Mouse (Mus musculus) forebrain, embryonic 11.5 days (tissue): ENCODE results near the gene Pkm. TPM values are rescaled to one million over a fixed set of nuclear protein-coding genes. Genes with fewer than 3 reads are reported as not detected.
A peak's percentile ranks its signal among the peaks of the same experiment; 100 is the strongest.

ENCODE experiments used
- ATAC-seq: fragments of 200-750 bp; cut with Nextera tagmentation; replicated peaks from 2 replicates; pipeline ENCODE4 v1.8.0; 2017; ENCODE audit warnings: moderate TSS enrichment; ENCODE audit not compliant: low FRiP score
- DNase-seq: peaks from one replicate; pipeline ENCODE4 v3.0.0-alpha.2; 2017; ENCODE audit warnings: low spot score
- H3K27ac ChIP-seq: fragments of 300-500 bp; sonication (generic); 2 replicates; pipeline ENCODE4 v1.5.1; 2014; ENCODE audit warnings: low read depth, low read length
- H3K27me3 ChIP-seq: fragments of 300-500 bp; sonication (generic); 2 replicates; pipeline ENCODE4 v1.6.1; 2014; ENCODE audit warnings: mild to moderate bottlenecking, low read length, mixed read lengths; ENCODE audit not compliant: control insufficient read depth, insufficient read depth
- H3K36me3 ChIP-seq: fragments of 300-500 bp; sonication (generic); 2 replicates; pipeline ENCODE4 v1.6.1; 2014; ENCODE audit warnings: mild to moderate bottlenecking, low read length, moderate library complexity, mixed read lengths; ENCODE audit not compliant: control insufficient read depth, insufficient read depth
- H3K4me1 ChIP-seq: fragments of 300-500 bp; sonication (generic); replicated peaks from 2 replicates; pipeline ENCODE4 v1.6.1; 2014; ENCODE audit warnings: low read length, mixed read lengths; ENCODE audit not compliant: control insufficient read depth, insufficient read depth
- H3K4me2 ChIP-seq: fragments of 300-500 bp; sonication (generic); 2 replicates; pipeline ENCODE4 v1.6.1; 2014; ENCODE audit warnings: low read depth, mild to moderate bottlenecking, low read length, moderate library complexity, mixed read lengths; ENCODE audit not compliant: severe bottlenecking
- H3K4me3 ChIP-seq: fragments of 300-500 bp; sonication (generic); 2 replicates; pipeline ENCODE4 v1.5.1; 2014; ENCODE audit warnings: low read depth, low read length
- H3K9ac ChIP-seq: fragments of 300-500 bp; sonication (generic); 2 replicates; pipeline ENCODE4 v1.6.1; 2014; ENCODE audit warnings: low read length
- H3K9me3 ChIP-seq: fragments of 300-500 bp; sonication (generic); 2 replicates; pipeline ENCODE4 v1.6.1; 2016; ENCODE audit warnings: low read length, mixed read lengths; ENCODE audit not compliant: control insufficient read depth
- WGBS: fragments of 180-500 bp; shearing (Covaris S2); extraction: QIAGEN DNeasy Blood & Tissue Kit; methylation state at CpG from one replicate; pipeline ENCODE4 v1.1.7; 2014; 5-methylcytosine and 5-hydroxymethylcytosine counted together
- polyA plus RNA-seq: library from polyadenylated mRNA; unstranded; fragments of >200 nt; fragmentation: Nextera tagmentation; extraction: Ambion mirVana; gene quantifications from 2 replicates; pipeline ENCODE4 v1.2.1, GENCODE M21; 2014

Pkm gene
- polyA plus RNA-seq, 1 experiment from 2014 or later: 2,195 TPM

- DNase-seq (no peak), ATAC-seq (no peak)
Observed at GRCm38 (mm10) chr9:59669172-59669571, 13.0 kb downstream of the Pkm start.

GRCm38 (mm10) chr9:59672195-59672894, 16.2 kb downstream of the Pkm start:
- H3K4me2 ChIP-seq: no peak overlapping the region
- H3K9me3 ChIP-seq: no peaks in the 10 kb centered on the region
- no peak overlapping the region for H3K9ac ChIP-seq
- H3K36me3 ChIP-seq: peaks cover 46% of the 10 kb centered on the region
- no peak overlapping the region for H3K27ac ChIP-seq
- H3K4me3 ChIP-seq: no peak overlapping the region
- whole genome bisulfite sequencing: 90% methylated on average over 12 of the region's 12 CpGs
- H3K4me1 ChIP-seq: no peaks in the 10 kb centered on the region
- peak; percentile 45 for DNase-seq
- ATAC-seq: no peak
- no peaks in the 10 kb centered on the region for H3K27me3 ChIP-seq

More at GRCm38 (mm10) chr9:59669172-59669571, 13.0 kb downstream of the Pkm start:
- Histone ChIP-seq H3K4me2 (no peak overlapping the region), H3K36me3 (peaks cover 51% of the 10 kb centered on the region), H3K27me3 (no peaks in the 10 kb centered on the region), H3K4me3 (no peak overlapping the region), H3K4me1 (no peaks in the 10 kb centered on the region), H3K9ac (no peak overlapping the region), H3K9me3 (no peaks in the 10 kb centered on the region), H3K27ac (no peak overlapping the region)
- WGBS: 83% methylated on average over 4 of the region's 4 CpGs

GRCm38 (mm10) chr9:59673427-59673826, 17.3 kb downstream of the Pkm start:
- Histone ChIP-seq H3K27me3 (no peaks in the 10 kb centered on the region), H3K36me3 (peaks cover 41% of the 10 kb centered on the region), H3K27ac (no peak overlapping the region), H3K4me1 (no peaks in the 10 kb centered on the region), H3K4me3 (no peak overlapping the region), H3K9me3 (no peaks in the 10 kb centered on the region), H3K9ac (no peak overlapping the region), H3K4me2 (no peak overlapping the region)
- no peak for ATAC-seq
- 78% methylated on average over 2 of the region's 2 CpGs for WGBS
- no peak for DNase-seq

GRCm38 (mm10) chr9:59675598-59675997, 19.4 kb downstream of the Pkm start:
- H3K4me1 ChIP-seq: peaks cover 3% of the 10 kb centered on the region; the same call in 1 of the 2 replicates
- no peak overlapping the region for H3K9ac ChIP-seq
- no peaks in the 10 kb centered on the region for H3K9me3 ChIP-seq
- peaks cover 4% of the 10 kb centered on the region for H3K27me3 ChIP-seq
- 0 out of 2 replicates have a peak overlapping the region, but pooled peaks have one; percentile 6 for H3K27ac ChIP-seq
- DNase-seq (no peak), ATAC-seq (no peak)
- no peak overlapping the region for H3K4me3 ChIP-seq
- WGBS: 90% methylated on average over 14 of the region's 14 CpGs
- no peak overlapping the region for H3K4me2 ChIP-seq
- H3K36me3 ChIP-seq: peaks cover 33% of the 10 kb centered on the region

GRCm38 (mm10) chr9:59678313-59678712, 22.1 kb downstream of the Pkm start:
- H3K36me3 ChIP-seq: peaks cover 24% of the 10 kb centered on the region
- DNase-seq (no peak), ATAC-seq (no peak)
- 17% methylated on average over 1 of the region's 1 CpGs for WGBS
- peaks cover 3% of the 10 kb centered on the region; the same call in 1 of the 2 replicates for H3K4me1 ChIP-seq
- no peak overlapping the region for H3K4me3 ChIP-seq
- H3K9me3 ChIP-seq: no peaks in the 10 kb centered on the region
- peaks cover 13% of the 10 kb centered on the region for H3K27me3 ChIP-seq
- no peak overlapping the region for H3K4me2 ChIP-seq
- no peak overlapping the region for H3K9ac ChIP-seq
- no peak overlapping the region for H3K27ac ChIP-seq

GRCm38 (mm10) chr9:59679678-59680533, 23.7 kb downstream of the Pkm start, which contains the start of gene Gramd2:
Gene Gramd2, plus strand, starts transcription at chr9:59680144.
- H3K4me3 ChIP-seq: peak within 1 kb of the TSS; percentile 36
- H3K27ac ChIP-seq: no peak within 1 kb of the TSS
- ATAC-seq (peak; percentile 96), DNase-seq (peak; percentile 95)
- WGBS: under 1% methylated on average over 43 of the region's 47 CpGs
- H3K4me2 ChIP-seq: peak within 1 kb of the TSS; percentile 91
- peaks cover 3% of the 10 kb centered on the region; the same call in 1 of the 2 replicates for H3K4me1 ChIP-seq
- peaks cover 13% of the 10 kb centered on the region for H3K27me3 ChIP-seq
- peaks cover 10% of the 10 kb centered on the region for H3K36me3 ChIP-seq
- no peaks in the 10 kb centered on the region for H3K9me3 ChIP-seq
- H3K9ac ChIP-seq: peak within 1 kb of the TSS; percentile 57

- peaks cover 7% of the 10 kb centered on the region; the same call in 1 of the 2 replicates for H3K36me3 ChIP-seq
- H3K27ac ChIP-seq: no peak overlapping the region
- peak overlapping the region; percentile 91 for H3K4me2 ChIP-seq
- 10% methylated on average over 16 of the region's 16 CpGs for WGBS
- H3K9ac ChIP-seq: peak overlapping the region; percentile 57
- no peaks in the 10 kb centered on the region for H3K9me3 ChIP-seq
- H3K4me3 ChIP-seq: peak overlapping the region; percentile 36
- peaks cover 3% of the 10 kb centered on the region; the same call in 1 of the 2 replicates for H3K4me1 ChIP-seq
- peaks cover 13% of the 10 kb centered on the region for H3K27me3 ChIP-seq
- ATAC-seq: 0 out of 2 replicates have a peak, but pooled peaks have one; percentile 13
- DNase-seq: no peak
Observed at GRCm38 (mm10) chr9:59680534-59680875, 24.3 kb downstream of the Pkm start.

GRCm38 (mm10) chr9:59684020-59684419, 27.9 kb downstream of the Pkm start:
- Histone ChIP-seq H3K36me3 (no peaks in the 10 kb centered on the region), H3K27ac (no peak overlapping the region), H3K4me3 (no peak overlapping the region), H3K27me3 (peaks cover 13% of the 10 kb centered on the region), H3K4me1 (peaks cover 3% of the 10 kb centered on the region; the same call in 1 of the 2 replicates), H3K4me2 (no peak overlapping the region), H3K9me3 (no peaks in the 10 kb centered on the region), H3K9ac (no peak overlapping the region)
- DNase-seq (no peak), ATAC-seq (no peak)
- 82% methylated on average over 2 of the region's 2 CpGs for WGBS
